Mouse (Mus musculus): Measurements from ENCODE around the gene Etfb. TPM values are rescaled to one million over a fixed set of nuclear protein-coding genes. Genes with fewer than 3 reads are reported as not detected.

Gene Etfb
- total RNA-seq, 4 experiments from 2014 or later, result 59.8 to 75.6 (median 69.4) TPM

- peak in 1 of 2 experiments; percentile 67 for DNase-seq (ENCODE audit: low spot score in 2 of 2)
Observed at GRCm38 (mm10) chr7:43495343-43496021, 51.6 kb downstream of the Etfb start.

Small RNA genes within 50 kb of the gene (microRNA-seq; reads per million reads assigned to microRNA genes)
- 0.51 to 2.9 reads per million in 2 experiments for gene Mir7051

Other genes starting within 250 kb of the Etfb start
- gene Zfp715, start 130.8 kb upstream of the Etfb start, total RNA-seq (2022), result 10 to 100 TPM; 22.7 to 26.8 (median 25.6) TPM
- gene Siglecf, start 92.7 kb upstream of the Etfb start, total RNA-seq (2022), result 1 to 10 TPM in 2 of 4 experiments, under 1 TPM in 2; 0.68 to 2.8 (median 1.7) TPM
- gene Siglecg, start 35.9 kb upstream of the Etfb start, total RNA-seq (2022), result under 1 TPM in 1 of 4 experiments, not detected in 3; 0.17 TPM
- not detected for gene Lim2, start 16.4 kb upstream of the Etfb start, total RNA-seq (2022)
- under 1 TPM in 1 of 4 experiments, not detected in 3; 0.45 TPM for gene Nkg7, start 7.0 kb upstream of the Etfb start, total RNA-seq (2022)
- not detected for gene Cldnd2, start 3.3 kb upstream of the Etfb start, total RNA-seq (2022)
- gene Gm45233, start within 50 bp of the Etfb start, total RNA-seq (2022), result 1 to 10 TPM in 2 of 4 experiments, under 1 TPM in 1, not detected in 1; 0.65 to 2.6 (median 1.7) TPM
- gene Vsig10l, start 19.1 kb downstream of the Etfb start, total RNA-seq (2022), result 1 to 10 TPM; 2.3 to 4.5 (median 3.9) TPM
- gene Iglon5, start 46.0 kb downstream of the Etfb start, total RNA-seq (2022), result 10 to 100 TPM; 21.4 to 23.8 (median 22.9) TPM
- gene 4931406B18Rik, start 61.9 kb downstream of the Etfb start, total RNA-seq (2022), result not detected
- gene Cd33, start 100.3 kb downstream of the Etfb start, total RNA-seq (2022), result 10 to 100 TPM in 2 of 4 experiments, 1 to 10 TPM in 2; 4.2 to 16.9 (median 9.6) TPM
- gene Zfp658, start 118.2 kb downstream of the Etfb start, total RNA-seq (2022), result 1 to 10 TPM; 5.5 to 7.2 (median 6.4) TPM
- 10 to 100 TPM; 18.5 to 20.4 (median 19.2) TPM for gene Zfp719, start 135.5 kb downstream of the Etfb start, total RNA-seq (2022)
- gene Zfp819, start 163.1 kb downstream of the Etfb start, total RNA-seq (2022), result under 1 TPM in 2 of 4 experiments, not detected in 2; 0.14 to 0.25 TPM
- under 1 TPM in 1 of 4 experiments, not detected in 3; 0.31 TPM for gene Ceacam18, start 190.6 kb downstream of the Etfb start, total RNA-seq (2022)
- gene Siglece, start 216.1 kb downstream of the Etfb start, total RNA-seq (2022), result 1 to 10 TPM; 1.3 to 2.6 (median 1.5) TPM
- 10 to 100 TPM in 1 of 4 experiments, 1 to 10 TPM in 3; 7.5 to 12.3 (median 9.8) TPM for gene Ctu1, start 227.9 kb downstream of the Etfb start, total RNA-seq (2022)
- gene Klk14, start 246.3 kb downstream of the Etfb start, total RNA-seq (2022), result not detected